Mouse (Mus musculus): ENCODE measurements around the gene Col26a1.
"Not testable (repeated sequence)": the region's sequence is repeated elsewhere in the genome, so short reads cannot be mapped to it uniquely, and the experiment has no call there.

Col26a1 gene

DNA sequence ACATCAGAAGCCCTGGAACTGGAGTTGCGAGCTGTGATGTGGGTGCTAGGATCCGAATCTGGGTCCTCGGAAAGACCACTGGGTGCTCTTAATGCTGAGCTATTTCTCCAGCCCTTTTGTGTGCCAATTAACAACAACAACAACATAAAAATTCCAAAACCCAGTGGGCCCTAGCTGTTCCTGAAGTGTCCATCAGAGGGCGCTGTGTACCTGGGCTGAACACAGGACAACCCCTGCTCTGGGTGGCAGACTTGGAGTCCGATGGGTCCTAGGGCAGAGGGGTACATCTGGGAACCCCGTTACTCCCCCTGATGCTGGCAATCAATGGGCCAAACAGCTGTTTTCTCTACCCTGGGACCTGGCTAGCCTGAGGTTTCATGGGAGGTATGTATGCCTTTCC lies 123.2 kb downstream of the Col26a1 start:
- in situ Hi-C loops (cut with MboI, MseI): no loop called here

DNA sequence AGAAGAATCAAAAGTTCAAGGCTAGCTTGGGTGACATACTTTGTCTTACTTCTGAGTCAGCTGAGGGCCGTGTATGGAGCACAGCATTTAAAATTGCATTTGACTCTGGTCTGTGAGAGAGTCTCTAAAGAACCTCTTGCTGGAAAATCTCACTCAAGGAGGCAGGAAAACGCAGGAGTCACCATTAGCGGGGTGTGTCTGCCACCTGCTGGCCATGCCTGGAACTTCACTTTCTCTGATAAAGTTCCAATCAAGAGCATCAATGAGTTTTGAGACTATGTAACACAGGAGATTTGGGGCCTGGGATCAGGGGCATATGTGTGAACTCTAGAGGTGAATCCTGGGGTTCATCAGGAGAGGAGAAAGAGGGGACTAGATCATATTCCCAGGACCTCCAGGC lies 127.3 kb downstream of the Col26a1 start:
- in situ Hi-C loops (cut with MboI, MseI): no loop called here

DNA sequence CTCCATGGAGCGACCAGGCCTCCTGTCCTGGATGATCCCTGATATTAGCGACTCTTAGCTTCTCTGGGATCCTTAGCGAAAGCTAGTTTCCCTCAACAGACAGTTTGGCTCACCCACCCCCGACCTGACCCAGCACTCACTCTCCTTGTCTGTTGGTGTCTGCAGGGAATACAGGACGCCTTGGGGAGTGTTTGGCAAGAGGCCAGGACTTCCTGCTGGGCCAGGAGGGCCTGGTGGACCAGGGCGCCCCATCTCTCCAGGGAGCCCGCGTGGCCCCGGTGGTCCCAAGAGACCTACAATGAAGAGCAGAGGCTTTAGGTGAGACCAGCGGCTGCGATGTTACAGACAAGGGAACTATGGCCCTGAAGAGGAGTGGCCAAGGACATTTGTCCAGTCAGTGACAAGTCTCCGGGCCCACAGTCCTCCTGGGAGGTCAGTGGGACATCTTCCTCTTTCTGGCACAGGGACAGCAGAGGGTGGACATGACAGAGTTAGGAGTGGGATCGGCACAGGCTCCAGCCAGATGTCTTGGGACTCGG lies 128.9 kb downstream of the Col26a1 start:
- in situ Hi-C loops (cut with MboI, MseI): no loop called here

DNA sequence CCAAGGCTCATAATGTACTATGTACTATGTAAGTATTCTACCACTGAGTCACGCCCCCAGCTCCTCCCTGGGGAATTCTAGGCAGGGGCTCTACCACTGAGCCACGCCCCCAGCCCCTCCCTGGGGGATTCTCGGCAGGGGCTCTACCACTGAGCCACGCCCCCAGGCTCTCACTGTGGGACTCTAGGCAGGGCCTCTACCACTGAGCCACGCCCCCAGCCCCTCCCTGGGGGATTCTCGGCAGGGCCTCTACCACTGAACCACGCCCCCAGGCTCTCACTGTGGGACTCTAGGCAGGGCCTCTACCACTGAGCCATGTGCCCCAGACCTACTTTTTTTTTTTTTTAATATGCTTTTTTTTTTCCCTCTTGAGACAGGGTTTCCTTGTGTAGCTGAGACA lies 129.8 kb downstream of the Col26a1 start:
- in situ Hi-C loops (cut with MboI, MseI): not testable (repeated sequence)

DNA sequence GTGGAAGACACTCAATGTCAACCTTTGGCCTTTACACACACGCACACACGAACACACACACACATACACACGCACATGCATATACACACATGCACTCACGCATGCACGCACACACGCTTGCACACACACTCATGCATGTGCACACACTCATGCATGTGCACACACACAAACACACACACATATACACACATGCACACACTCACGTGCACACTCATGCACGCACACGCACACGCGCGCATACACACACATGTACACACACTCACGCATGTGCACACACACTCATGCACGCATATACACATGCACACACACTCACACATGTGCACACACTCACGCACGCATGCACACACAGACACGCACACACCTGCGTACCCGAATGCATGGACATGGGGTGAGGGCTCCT lies 130.9 kb downstream of the Col26a1 start:
- in situ Hi-C loops (cut with MboI, MseI): no loop called here

DNA sequence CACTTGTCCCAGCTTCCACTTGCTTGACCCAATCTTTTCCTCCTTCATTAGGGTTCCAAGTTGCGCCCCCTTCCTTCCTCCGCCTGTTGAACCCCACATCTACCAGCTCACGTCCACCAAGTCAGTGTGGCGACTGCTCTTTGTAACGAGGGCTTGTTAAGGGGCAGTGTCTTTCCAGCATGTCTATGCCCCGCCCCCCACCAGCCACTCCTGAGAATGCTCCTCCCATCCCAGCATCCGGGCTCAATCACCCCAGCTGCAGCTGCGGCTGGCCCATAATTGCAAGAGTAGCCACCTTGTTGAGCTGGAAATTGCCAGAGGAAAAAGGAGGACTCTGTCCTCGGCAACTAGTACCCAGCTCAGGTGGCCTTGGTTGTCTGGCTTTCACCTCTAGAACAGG lies 136.4 kb downstream of the Col26a1 start:
- in situ Hi-C loops (cut with MboI, MseI): no loop called here

DNA sequence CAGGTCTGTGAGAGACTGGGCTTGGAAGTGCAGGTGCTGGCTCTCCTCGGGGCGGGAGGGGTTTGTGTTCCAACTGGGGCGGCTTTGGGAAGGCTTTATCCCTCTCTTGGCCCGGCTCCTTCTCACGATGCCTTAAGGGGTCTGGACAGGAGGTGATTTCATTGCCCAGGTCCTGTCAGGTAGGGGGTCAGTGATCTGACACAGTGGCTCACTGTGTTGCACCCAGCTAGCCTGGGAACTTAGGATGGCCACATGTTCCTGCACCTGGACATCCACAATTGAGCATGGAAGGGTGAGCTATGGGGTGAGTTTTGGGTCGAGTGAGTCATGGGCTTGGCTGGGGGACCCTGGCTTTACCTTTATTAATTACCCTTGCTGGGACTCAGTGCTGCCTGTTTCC lies 144.1 kb downstream of the Col26a1 start:
- in situ Hi-C loops (cut with MboI, MseI): no loop called here

DNA sequence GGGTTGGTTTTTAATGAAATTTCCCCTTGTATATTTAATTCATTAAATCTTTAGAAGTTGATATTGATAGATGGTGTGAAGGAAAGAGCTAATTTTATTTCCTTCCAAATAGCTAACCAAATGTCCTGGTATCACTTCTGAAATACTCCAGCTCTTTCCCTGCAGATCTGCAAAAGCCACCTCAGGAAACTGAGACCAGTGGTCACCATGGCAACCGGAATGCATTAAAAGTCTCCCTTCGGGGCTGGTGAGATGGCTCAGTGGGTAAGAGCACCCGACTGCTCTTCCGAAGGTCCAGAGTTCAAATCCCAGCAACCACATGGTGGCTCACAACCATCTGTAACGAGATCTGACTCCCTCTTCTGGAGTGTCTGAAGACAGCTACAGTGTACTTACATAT lies 156.7 kb downstream of the Col26a1 start:
- in situ Hi-C loops (cut with MboI, MseI): not testable (repeated sequence)

DNA sequence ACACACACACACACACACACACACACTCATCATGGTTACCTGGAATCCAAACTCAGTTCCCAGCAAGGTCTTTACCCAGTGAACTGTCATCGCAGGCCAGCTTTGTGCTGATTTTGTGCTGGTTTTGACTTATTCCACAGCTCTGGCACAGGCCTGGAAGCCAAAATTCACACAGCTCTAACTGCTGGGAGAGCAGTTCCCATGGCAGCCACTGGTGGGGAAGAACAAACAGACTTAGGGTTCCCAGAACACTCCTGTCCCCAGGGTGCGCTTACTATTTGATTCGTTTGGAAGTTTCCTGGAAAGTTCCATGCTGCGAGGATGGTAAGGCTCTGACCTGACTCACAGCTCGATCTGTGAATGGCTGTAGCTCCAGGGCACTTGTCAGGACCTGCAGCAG lies 161.4 kb downstream of the Col26a1 start:
- in situ Hi-C loops (cut with MboI, MseI): no loop called here

DNA sequence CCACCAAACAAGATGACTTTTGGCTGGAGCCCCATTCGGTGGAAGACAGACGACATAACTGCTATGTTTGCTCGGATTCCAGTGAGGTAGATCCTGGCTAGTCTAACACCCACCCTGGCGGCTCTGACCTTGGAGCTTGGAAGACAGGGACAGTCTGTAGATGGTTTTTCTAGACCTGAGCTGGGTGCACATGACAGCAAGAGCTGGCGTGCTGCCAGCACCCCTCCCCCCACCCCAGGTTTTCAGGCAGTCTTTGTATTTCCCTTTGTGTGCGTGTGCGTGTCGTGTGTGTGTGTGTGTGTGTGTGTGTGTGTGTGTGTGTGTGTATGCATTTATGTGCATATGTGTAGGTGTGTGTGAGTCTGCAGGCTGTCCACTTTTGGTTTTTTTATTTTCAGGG lies 164.4 kb downstream of the Col26a1 start:
- in situ Hi-C loops (cut with MboI, MseI): no loop called here

DNA sequence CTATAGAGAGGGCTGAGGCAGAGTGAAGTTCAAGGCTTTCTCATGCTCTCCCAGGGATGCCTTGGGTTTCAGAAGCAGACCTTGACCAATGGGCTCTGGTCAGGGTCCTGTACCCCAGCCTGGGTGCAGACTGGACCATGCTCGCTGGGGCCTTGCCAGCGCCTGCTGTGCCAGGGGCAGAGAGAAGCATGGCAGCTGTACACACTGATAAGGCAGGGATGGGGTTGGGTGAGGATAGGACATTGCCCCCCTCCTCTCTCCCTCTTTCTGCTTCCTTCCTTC lies 165.5 kb downstream of the Col26a1 start:
- in situ Hi-C loops (cut with MboI, MseI): no loop called here

DNA sequence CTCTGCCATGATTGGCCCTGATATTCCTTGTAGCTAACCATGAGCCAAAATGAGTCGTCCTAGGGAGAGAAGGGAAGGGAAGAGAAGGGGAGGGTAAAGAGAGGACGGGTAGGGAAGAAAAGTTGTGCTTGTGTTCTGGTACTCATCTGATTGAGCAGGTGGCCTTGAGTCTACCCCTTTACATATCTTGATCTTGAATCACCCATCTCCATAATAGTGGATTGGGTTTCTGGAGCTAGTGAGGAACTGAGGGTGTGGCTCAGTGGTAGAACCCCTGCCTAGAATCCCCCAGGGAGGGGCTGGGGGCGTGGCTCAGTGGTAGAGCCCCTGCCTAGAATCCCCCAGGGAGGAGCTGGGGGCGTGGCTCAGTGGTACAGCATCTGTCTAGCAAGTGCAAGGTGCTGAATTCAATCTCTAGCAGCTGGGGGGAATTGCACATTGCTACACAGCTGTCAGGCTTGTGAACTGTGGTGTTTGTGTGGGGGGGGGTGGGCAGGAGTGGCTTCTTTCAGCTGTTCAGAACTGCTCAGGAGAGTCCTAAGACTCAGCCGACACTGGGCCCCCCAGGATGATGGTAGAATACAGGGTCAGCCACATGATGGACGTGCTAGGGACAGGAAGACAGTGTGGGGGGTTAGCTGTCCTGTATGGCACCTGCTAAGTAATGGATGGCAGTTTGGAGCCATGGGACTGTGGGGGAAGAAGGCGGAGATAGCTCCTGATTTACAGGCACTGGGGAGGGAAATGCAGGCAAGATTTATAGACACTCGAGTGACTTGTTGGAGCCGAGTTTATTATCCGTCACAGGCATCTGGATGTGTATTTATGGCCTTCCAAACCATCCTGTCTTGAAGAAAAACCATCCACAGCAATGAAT lies 166.1 kb downstream of the Col26a1 start:
- in situ Hi-C loops (cut with MboI, MseI): no loop called here

DNA sequence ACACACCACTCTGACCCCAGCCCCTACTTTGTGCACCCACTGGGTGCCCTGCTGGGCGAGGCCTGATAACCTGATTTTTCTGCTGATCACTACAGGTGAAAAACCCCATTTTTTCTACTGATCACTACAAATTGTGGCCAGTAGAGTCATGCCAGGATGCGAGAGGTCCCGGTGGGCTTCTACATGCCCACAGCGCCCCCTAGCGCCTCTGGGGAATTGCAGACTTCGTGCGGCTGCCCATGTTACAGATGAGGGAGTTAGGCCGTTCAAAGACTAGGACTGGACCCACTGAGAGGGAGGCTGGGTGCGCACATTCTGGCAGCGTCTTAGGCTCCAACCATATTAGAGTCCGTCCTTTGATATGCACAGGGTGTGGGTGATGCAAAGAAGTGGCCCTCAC lies 168.1 kb downstream of the Col26a1 start:
- in situ Hi-C loops (cut with MboI, MseI): no loop called here

DNA sequence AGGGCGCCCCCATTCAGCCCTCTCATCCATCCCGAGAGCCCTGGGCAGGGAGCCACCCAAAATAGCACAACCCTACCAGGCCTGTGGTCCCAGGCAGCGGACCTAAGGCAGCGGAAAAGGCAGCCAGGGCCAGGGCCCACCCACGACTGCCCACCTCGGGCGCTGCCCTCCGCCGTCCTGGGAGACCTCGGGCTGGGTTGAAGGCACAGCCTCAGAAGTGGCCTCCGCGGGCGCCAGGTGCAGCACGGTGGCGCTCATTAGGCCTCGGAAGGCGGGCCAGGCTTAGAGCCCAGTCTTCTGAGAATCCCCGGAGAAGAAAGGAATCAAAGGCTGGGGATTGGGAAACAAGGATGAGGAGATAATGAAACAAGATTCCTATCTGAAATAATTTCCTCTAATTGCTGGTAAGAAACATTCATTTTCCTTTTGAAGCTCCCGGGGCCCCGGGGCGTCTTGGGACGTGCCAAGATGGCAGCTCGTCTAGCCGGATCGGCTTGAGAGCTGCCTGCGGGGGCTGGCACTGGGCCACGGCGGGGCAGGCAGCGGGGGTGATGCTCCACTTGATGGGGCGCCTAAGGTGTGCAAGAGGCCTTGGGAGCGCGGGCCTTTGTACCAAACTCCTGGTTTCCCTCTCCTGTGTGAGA lies 168.7 kb downstream of the Col26a1 start:
- in situ Hi-C loops (cut with MboI, MseI): no loop called here

DNA sequence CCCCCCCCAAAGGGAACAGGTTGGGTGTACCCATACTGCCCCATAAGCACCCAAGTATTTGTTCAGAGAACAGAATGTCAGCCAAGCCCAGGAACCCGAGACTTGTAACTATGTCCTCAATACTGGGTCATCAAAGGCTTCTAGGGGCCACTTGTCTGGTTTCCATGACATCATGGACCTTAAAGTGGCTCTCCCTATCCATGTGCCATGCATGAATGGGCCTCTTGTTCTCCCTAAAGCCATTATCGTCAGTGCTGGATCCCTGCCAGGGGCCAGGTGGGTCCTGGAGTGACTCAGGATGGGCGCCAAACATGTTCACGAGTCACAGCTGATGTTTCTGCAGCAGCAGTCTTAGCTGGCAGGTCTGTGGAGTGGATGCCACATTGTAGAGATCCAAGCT lies 172.3 kb downstream of the Col26a1 start:
- in situ Hi-C loops (cut with MboI, MseI): no loop called here

DNA sequence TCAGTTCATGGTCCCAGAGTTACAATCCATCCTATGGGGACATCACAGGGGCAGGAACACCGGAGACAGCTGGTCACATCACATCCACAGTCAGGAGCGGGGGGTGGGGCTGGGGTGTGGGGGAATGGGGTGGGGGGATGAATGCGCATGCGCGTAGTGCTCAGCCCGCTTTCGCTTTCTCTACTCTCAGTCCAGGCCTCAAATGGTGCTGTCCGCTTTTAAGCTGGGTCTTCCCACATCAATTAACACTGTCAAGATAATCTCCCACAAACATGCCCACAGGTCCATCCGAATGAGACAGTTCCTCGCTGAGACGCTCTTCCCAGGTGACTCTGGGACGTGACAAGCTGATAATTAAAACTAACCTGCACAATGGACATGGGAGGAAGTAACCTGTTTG lies 174.9 kb downstream of the Col26a1 start:
- in situ Hi-C loops (cut with MboI, MseI): loop anchor here (5.0 kb wide), 1 partner anchor 456 kb away; no protein-coding TSS in a partner anchor

DNA sequence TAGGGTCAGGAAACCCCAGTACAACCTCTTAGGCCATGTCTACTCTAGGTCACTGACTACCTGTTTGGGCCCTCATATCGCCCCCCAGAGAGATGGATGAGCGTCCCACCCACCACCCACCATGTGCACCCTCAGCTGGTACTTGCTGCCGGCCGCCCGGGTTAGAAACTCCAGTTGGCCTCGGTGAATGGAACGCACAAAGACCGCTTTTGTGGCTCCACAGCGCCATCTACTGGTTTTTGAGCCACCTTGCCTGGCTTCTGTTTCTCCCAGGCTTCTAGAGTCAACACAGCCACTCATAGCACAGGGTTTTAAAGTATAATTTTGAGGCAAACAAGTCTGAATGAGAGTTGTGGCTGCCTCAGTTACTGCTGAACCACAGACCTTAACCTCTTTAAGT lies 176.2 kb downstream of the Col26a1 start:
- in situ Hi-C loops (cut with MboI, MseI): loop anchor here (5.0 kb wide), 1 partner anchor 455 kb away; no protein-coding TSS in a partner anchor

DNA sequence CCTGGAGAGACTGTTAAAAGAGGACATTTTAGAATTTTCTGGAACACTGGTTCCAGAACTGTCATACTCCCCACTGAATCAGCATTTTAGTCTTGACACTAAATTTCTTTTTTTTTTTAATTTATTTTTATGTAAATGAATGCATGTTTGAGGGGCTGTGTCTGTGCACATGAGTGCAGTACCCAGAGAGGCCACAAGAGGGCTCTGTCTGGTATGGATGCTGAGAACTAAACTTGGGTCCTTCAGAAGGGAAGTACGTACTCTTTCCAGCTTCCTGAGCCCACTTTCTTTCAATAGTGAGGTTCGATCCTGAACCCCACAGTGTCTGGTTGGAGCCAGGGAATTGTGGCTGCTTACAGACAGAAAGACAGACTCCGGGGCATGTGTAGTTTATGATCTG lies 177.5 kb downstream of the Col26a1 start:
- in situ Hi-C loops (cut with MboI, MseI): loop anchor here (5.0 kb wide), 1 partner anchor 453 kb away; no protein-coding TSS in a partner anchor

DNA sequence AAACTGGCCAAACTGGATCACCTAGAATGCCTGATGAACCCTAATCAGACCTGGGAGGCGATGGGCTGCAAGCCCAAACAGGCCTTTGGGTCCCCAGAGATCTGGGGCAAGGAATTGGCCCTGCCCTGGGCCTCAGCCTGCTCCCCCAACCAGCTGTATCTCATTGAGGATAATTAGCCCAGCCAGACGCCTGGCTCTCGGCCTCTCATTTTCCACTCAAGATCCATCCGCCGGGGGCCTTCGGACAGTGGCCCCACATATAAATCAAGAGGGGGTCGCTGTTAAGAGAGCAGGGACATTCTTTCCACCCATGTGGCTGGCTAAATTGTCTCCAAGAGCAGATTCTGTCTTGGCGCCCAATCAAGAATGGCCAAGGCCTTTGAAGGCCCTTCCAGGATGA lies 178.9 kb downstream of the Col26a1 start:
- in situ Hi-C loops (cut with MboI, MseI): no loop called here

DNA sequence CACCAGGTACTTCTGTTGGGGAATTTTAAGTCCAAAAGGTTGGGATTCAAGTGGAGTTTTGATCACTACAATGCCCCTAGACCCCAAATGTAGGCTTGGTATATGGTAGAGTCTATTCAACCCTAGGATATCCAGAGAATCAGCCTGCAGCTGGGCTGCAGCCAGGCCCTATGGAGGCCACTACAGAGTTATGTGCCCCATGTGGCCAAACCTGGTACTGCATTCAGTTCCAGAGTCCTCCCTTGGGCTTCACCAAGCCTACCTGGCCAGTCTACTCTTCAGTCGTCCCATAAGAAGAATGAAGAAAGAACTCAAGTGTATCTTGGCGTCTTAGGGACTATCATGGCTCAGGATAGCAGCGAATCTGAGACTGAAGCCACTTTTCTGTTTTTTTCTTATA lies 179.3 kb downstream of the Col26a1 start:
- in situ Hi-C loops (cut with MboI, MseI): no loop called here

DNA sequence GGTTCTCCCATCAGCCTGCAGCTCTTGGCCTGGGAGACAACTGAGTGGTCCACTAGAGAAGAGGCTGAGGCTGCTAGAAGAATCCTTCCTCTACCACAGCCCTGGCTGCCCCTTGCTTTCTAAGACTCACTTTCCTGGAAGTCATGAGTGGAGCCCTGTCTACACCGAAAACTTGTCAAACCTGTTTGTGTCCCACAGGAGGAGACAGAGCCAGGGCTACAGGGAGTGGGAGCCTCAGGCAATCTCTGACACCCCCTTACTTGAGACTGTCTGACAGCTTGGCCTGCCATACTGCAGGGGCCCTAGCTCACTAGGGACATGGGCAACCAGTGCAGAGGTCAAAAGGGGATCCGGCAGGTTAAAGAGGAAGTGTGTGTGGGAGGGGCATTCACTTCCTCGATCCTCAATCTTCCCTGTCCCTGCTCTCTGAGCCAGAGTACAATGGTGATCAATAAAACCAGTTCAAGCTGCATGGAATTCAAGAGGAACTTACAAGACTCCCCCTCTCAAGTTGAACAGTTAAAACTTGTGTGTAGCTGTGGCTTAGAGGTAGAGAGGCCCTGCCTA lies 180.8 kb downstream of the Col26a1 start:
- in situ Hi-C loops (cut with MboI, MseI): no loop called here

DNA sequence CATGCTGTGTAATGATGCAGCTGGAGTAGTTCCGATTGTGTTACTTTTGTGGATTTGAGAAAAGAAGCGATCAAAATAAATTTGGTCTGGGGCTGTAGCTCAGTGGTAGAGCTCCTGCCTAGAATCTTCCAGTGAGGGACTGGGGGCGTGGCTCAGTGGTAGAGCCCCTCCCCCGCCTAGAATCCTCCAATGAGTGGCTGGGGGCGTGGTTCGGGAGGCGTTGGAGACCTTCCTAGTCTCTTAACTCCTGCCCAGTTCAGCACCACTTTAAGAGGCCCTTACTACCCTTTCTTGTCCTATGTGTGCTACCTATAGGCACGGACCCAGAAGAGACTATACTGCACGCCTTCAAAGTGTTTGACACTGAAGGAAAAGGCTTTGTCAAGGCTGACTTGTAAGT lies 185.4 kb downstream of the Col26a1 start:
- in situ Hi-C loops (cut with MboI, MseI): no loop called here

DNA sequence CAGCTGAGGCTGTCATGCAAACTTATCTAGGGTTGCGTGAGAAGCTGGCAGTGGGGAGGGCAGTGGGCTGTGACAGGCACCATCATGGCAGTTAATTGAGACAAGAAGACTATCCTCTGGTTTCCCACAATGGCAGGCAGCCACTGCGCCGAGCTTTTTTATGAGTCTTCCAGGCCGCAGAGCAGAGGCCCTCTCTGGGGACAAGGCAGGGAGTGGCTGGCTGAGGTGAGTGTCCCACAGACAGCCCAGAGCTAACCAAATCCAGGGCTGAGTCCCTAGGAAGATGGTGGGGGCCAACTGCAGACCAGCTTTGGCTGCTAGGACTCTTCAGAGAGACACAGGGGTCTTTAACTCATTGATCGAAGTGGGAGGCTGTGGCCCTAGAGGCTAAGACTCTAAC lies 186.5 kb downstream of the Col26a1 start:
- in situ Hi-C loops (cut with MboI, MseI): no loop called here
